ENCODE assay signal across 19 mouse cellular contexts in genomic region chr14:111212929-111213657, GRCm38 (mm10).
"Had no signal": no experiment of that assay in that cellular context is flagged by ENCODE, and none has a peak within 500 bp of the region (broad histone marks: within the 10 kb centered on the region; RNA-seq: fewer than 3 reads in every experiment).

No protein-coding gene starts in this region.

- H3K4me2 ChIP-seq: lung, embryonic 14.5 days; midbrain, embryonic 12.5 days; neural tube, embryonic 12.5 days had no signal

- H3K9ac ChIP-seq: liver, embryonic 14.5 days; lung, embryonic 14.5 days; midbrain, embryonic 12.5 days; neural tube, embryonic 12.5 days had no signal

- DNase-seq: lung, adult 18-20 months; lung, embryonic 14.5 days; lung, postnatal 10 days; lung, postnatal 4 days; midbrain, embryonic 14.5 days; retina, postnatal 1 day; right cerebral cortex, adult 18-20 months; right cerebral cortex, postnatal 25 days; right cerebral cortex, postnatal 4 days; spleen, adult 18-20 months; thymus, adult 18-20 months; thymus, postnatal 14 days; thymus, postnatal 36 days had no signal

- H3K27ac ChIP-seq: liver, embryonic 14.5 days; midbrain, embryonic 10.5 days; midbrain, embryonic 12.5 days; neural tube, embryonic 12.5 days had no signal

- H3K4me3 ChIP-seq: midbrain, embryonic 10.5 days; midbrain, embryonic 12.5 days; myocyte; neural tube, embryonic 12.5 days had no signal

- H3K4me1 ChIP-seq: midbrain, embryonic 10.5 days; midbrain, embryonic 12.5 days; neural tube, embryonic 12.5 days had no signal

- H3K27me3 ChIP-seq: midbrain, embryonic 12.5 days; neural tube, embryonic 12.5 days had no signal

- H3K9me3 ChIP-seq: midbrain, embryonic 10.5 days; midbrain, embryonic 12.5 days; neural tube, embryonic 12.5 days had no signal

- ATAC-seq: midbrain, embryonic 16.5 days had no signal

- H3K36me3 ChIP-seq: midbrain, embryonic 10.5 days; midbrain, embryonic 12.5 days; neural tube, embryonic 12.5 days had no signal
